Mouse (Mus musculus) inflammation-experienced regulatory T-cells, adult 16 weeks (primary cell): ENCODE results near the gene Chek2. TPM values are rescaled to one million over a fixed set of nuclear protein-coding genes. Genes with fewer than 3 reads are reported as not detected.

ENCODE experiments used
- polyA plus RNA-seq: library from polyadenylated mRNA; unstranded; fragments of 100-300 nt; shearing (Covaris generic); gene quantifications from one replicate; pipeline ENCODE4 v1.2.1, GENCODE M21; 2017

Gene Chek2
- polyA plus RNA-seq, result 9.0 TPM

DNA sequence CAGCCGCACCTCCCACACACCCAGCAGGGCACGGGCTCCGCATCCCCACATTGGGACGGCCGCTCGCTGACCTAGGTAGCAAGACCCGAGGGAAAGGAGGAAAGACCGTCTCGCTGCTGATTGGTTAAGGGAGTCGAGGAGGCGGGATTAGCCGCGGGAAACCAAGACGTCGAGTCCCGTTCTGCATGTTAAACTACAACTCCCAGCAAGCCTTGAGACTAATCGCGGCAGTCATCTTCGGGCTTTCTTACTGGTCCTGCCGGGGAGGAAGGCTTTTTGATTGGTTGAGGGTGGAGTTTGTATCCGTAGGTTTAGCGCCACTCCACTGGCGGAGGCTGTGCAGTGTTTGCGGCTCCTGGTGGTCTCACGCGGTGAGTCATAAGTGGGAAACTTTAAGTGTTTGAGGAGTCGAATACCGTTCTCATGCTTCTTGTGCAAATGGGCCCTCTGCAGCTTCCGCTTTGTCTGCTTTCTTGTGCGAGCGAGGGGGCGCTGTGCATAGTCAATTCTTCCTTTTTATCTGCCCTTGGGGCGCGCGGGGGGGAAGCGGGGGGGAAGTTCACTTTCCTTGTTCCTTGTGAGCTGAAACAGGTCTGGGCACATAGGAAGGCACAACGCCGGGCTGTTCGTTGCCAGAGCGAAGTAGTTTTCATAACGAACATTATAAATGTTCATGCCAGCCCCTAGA lies at the start of gene Chek2, which contains the start of gene Hscb:
Gene Chek2, plus strand, starts transcription at position 302 of the 688 bp plus-strand sequence.
Gene Hscb, minus strand, starts transcription at position 100 of the 688 bp plus-strand sequence.

DNA sequence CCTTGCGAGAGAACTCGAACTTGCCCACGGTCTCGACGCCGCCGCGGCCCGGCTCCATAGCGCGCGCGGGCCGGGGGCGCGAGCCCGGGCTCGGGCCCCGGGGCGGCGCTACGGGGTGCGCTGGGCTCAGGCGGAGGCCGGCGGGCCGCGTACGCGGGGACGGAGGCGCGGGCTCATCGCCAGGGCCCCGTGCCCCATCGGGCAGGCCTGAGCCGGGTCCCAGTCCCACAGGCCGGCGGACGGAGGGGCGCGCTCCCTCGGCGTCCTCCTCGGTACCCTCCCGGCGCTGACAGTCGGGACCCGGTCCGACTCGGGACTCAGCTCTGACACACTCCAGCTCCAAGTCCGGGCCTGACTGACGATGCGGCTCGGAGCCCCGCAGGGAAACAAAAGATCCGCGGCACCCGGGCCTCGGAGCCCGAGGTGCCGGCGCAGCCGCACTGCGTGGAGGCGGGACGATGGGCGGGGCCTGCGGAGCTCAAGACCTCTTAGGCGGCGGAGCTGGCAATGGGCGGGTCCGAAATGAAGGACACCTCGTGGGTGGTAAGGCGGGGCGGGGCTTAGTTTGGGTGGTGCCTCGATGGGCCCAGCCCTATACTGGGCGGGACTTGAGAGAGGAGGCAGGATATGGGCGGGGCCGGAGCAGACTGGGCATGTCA lies 30.0 kb upstream of the Chek2 start, which contains the start of gene Ulk1:
Gene Ulk1, minus strand, starts transcription at position 431 of the 659 bp plus-strand sequence.

GRCm38 (mm10) chr5:110879584-110880374 lies 40.0 kb downstream of the Chek2 start, which contains the start of gene Ttc28:
Gene Ttc28 (plus strand): TSS chr5:110879803.

Other genes with a start within 250 kb of the Chek2 start
- 95.9 TPM for gene Noc4l, start 186.6 kb upstream of the Chek2 start, polyA plus RNA-seq
- 22.9 TPM for gene Ddx51, start 186.5 kb upstream of the Chek2 start, polyA plus RNA-seq
- gene Ep400, start 69.3 kb upstream of the Chek2 start, polyA plus RNA-seq, result 57.1 TPM
- 29.8 TPM for gene Pus1, start 59.3 kb upstream of the Chek2 start, polyA plus RNA-seq
- gene Ulk1, start 29.9 kb upstream of the Chek2 start, polyA plus RNA-seq, result 7.8 TPM
- gene Hscb, start 202 bp upstream of the Chek2 start, polyA plus RNA-seq, result 24.4 TPM
- 7.4 TPM for gene Ttc28, start 39.8 kb downstream of the Chek2 start, polyA plus RNA-seq